Mouse (Mus musculus) adrenal gland, postnatal 0 days (tissue): Measurements from ENCODE around the gene Olfr981. TPM values are rescaled to one million over a fixed set of nuclear protein-coding genes. Genes with fewer than 3 reads are reported as not detected.

Experiments used
- polyA plus RNA-seq: library from polyadenylated mRNA; unstranded; fragments of >200 nt; fragmentation: Nextera tagmentation; extraction: Ambion mirVana; gene quantifications from 2 replicates; pipeline ENCODE4 v1.2.1, GENCODE M21; 2015

Olfr981 gene
- not detected in 2 replicates for polyA plus RNA-seq

GRCm38 (mm10) chr9:40021164-40021563 is at the start of gene Olfr981:
Olfr981 (plus strand) TSS chr9:40021464.

GRCm38 (mm10) chr9:39991813-39992212 is 29.5 kb upstream of the Olfr981 start, which contains the start of gene Olfr978:
Olfr978 (plus strand) TSS chr9:39992113.

GRCm38 (mm10) chr9:40003365-40003764 is 17.9 kb upstream of the Olfr981 start, which contains the start of gene Olfr979:
Olfr979 (minus strand) TSS chr9:40003465.

GRCm38 (mm10) chr9:40009482-40009881 is 11.8 kb upstream of the Olfr981 start, which contains the start of gene Olfr980:
Olfr980 (minus strand) TSS chr9:40009582.

GRCm38 (mm10) chr9:40073529-40073928 is 52.3 kb downstream of the Olfr981 start, which contains the start of gene Olfr982:
Olfr982 (plus strand) TSS chr9:40073829.

Other genes starting within 250 kb of the Olfr981 start
- not detected in 2 replicates for gene Olfr968, start 238.2 kb upstream of the Olfr981 start, polyA plus RNA-seq
- not detected in 2 replicates for gene Olfr969, start 230.5 kb upstream of the Olfr981 start, polyA plus RNA-seq
- gene Olfr970, start 212.6 kb upstream of the Olfr981 start, polyA plus RNA-seq = not detected in 2 replicates
- gene Olfr971, start 184.6 kb upstream of the Olfr981 start, polyA plus RNA-seq = not detected in 2 replicates
- not detected in 2 replicates for gene Olfr972, start 155.0 kb upstream of the Olfr981 start, polyA plus RNA-seq
- gene Olfr229, start 114.1 kb upstream of the Olfr981 start, polyA plus RNA-seq = not detected in 2 replicates
- gene Olfr974, start 84.0 kb upstream of the Olfr981 start, polyA plus RNA-seq = not detected in 2 replicates
- not detected in 2 replicates for gene Olfr975, start 69.4 kb upstream of the Olfr981 start, polyA plus RNA-seq
- not detected in 2 replicates for gene Olfr976, start 60.3 kb upstream of the Olfr981 start, polyA plus RNA-seq
- not detected in 2 replicates for gene Olfr978, start 29.4 kb upstream of the Olfr981 start, polyA plus RNA-seq
- gene Olfr979, start 18.0 kb upstream of the Olfr981 start, polyA plus RNA-seq = not detected in 2 replicates
- not detected in 2 replicates for gene Olfr980, start 11.9 kb upstream of the Olfr981 start, polyA plus RNA-seq
- not detected in 2 replicates for gene Olfr982, start 52.4 kb downstream of the Olfr981 start, polyA plus RNA-seq
- not detected in 2 replicates for gene Olfr983, start 72.1 kb downstream of the Olfr981 start, polyA plus RNA-seq
- gene Olfr984, start 92.7 kb downstream of the Olfr981 start, polyA plus RNA-seq = not detected in 2 replicates
- not detected in 2 replicates for gene Olfr985, start 108.7 kb downstream of the Olfr981 start, polyA plus RNA-seq
- 0.18 TPM in 1 of 2 replicates, not detected in the other for gene Tmem225, start 126.7 kb downstream of the Olfr981 start, polyA plus RNA-seq
- not detected in 2 replicates for gene Olfr986, start 159.5 kb downstream of the Olfr981 start, polyA plus RNA-seq
- gene Zfp202, start 170.9 kb downstream of the Olfr981 start, polyA plus RNA-seq = 3.5 and 3.8 TPM in 2 replicates
- gene Scn3b, start 247.8 kb downstream of the Olfr981 start, polyA plus RNA-seq = 24.4 and 63.6 TPM in 2 replicates